Mouse (Mus musculus) cerebellum, adult 18-20 months (tissue): Measurements from ENCODE around the gene Samt4.
"Not testable (repeated sequence)": the region's sequence is repeated elsewhere in the genome, so short reads cannot be mapped to it uniquely, and the experiment has no call there.

Experiments
- DNase-seq, 2 experiments: peaks; one replicate each; pipeline ENCODE4 v3.0.0; 2021

The Samt4 gene

DNA sequence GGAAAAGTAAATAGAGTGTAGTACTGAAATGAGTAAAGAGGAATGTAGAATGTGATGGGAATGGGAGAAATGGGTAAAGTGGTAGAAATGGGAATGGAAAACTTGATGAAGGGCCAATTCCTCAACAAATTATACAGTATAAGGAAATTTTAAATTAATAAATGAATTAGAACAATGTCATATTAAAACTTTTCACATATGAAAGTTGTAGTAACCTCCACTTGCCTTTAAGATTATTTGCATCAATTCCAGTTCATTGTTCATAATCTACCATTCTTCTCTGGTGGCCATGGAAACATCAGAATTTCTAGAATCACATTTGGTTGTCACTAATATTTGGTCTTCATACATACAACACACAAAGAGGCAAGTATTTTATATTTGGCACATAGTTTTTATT, at the start of gene Samt4:
TSS of gene Samt4 (plus strand) at position 301 of the 400 bp plus-strand sequence.
- no peak for DNase-seq

DNA sequence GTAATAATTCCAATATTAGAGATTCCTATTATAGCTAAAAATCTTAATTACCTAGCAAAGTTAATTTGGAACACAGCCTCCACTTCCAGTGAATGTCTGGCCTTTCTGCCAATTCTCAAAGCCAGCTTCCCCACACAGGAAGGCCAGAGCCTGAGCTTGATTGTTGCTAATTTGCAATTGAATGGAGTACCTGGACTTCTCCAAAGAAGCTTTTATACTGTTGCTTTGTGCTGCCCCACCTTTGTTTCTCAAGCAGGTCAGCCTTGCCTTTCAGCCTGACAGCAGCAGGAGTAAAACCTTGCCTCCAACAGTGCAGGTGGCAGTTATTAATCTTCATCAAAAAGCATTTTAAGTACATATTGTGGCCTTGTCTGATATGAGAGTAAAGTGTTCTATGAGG, 38.1 kb upstream of the Samt4 start:
- not testable (repeated sequence) for DNase-seq

DNA sequence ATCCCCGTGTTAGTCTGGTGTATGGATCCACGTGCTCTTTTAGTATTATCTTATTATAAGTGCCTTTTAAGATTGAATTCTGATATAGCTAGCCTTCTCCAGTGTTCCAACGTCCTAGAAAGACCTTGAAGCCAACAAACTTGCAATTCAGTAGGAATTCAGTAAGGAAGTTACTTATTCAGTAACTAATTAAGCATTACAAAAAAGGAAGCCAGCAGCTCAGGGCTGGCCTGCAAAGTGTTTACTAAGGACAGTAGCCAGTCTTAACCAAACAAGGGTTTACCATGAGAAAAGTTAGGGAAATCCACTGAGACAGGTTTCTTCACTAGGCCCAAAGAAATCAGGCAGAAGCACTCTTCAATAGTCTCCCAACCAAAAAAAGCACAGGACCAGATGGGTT, 13.4 kb upstream of the Samt4 start:
- DNase-seq = not testable (repeated sequence)
